Mouse (Mus musculus) brain, embryonic 14.5 days (tissue): ENCODE measurements around the gene Tsc22d1.
A peak's percentile ranks its signal among the peaks of the same experiment; 100 is the strongest.

ENCODE experiments used
- CTCF ChIP-seq: fragments of 200-500 bp; IDR thresholded peaks from 2 replicates; pipeline ENCODE4 v1.5.1; 2012; ENCODE audit warnings: inconsistent platforms, mild to moderate bottlenecking, moderate library complexity, borderline replicate concordance; ENCODE audit not compliant: insufficient read depth, insufficient read length; ENCODE audit errors: extremely low read depth
- POLR2A ChIP-seq: fragments of 200-500 bp; IDR thresholded peaks from 2 replicates; pipeline ENCODE4 v1.6.1; 2012; ENCODE audit warnings: mild to moderate bottlenecking, inconsistent platforms, borderline replicate concordance; ENCODE audit not compliant: poor library complexity, insufficient read depth, insufficient read length, severe bottlenecking; ENCODE audit errors: extremely low read depth

- TF ChIP-seq CTCF (peak; percentile 0; the same call in 1 of the 2 replicates), POLR2A (peak; percentile 99)
Observed at GRCm38 (mm10) chr14:76504121-76504737, 89.5 kb downstream of the Tsc22d1 start.
